Mouse (Mus musculus) spleen, adult 2 months (tissue): ENCODE measurements at regions not wholly inside any gene's neighbourhood (a gene's known extent, or its start where the extent isn't known, plus 50 kb on each side); places are given as distances from the start of the nearest gene placed in this dataset.

Experiments
- DNase-seq, 2 experiments: peaks; one replicate each; pipeline versions ENCODE4 v3.0.0 to v3.0.0-alpha.2; 2012 to 2021; ENCODE audit warnings: low spot score in 2 of 2, low read depth in 1 of 2
- H3K27ac ChIP-seq: fragments of 200-500 bp; 2 replicates; pipeline ENCODE4 v1.5.1; 2012; ENCODE audit warnings: low read length, inconsistent platforms; ENCODE audit not compliant: insufficient read depth
- H3K27me3 ChIP-seq: fragments of 200-500 bp; 2 replicates; pipeline ENCODE4 v1.6.1; 2012; ENCODE audit warnings: mild to moderate bottlenecking, moderate library complexity, low read length, inconsistent platforms; ENCODE audit not compliant: control insufficient read depth, insufficient read depth
- H3K36me3 ChIP-seq: fragments of 200-500 bp; 2 replicates; pipeline ENCODE4 v1.6.1; 2012; ENCODE audit warnings: mild to moderate bottlenecking, low read length, inconsistent platforms; ENCODE audit not compliant: control insufficient read depth, insufficient read depth
- H3K4me1 ChIP-seq: fragments of 200-500 bp; 2 replicates; pipeline ENCODE4 v1.6.1; 2011; ENCODE audit warnings: inconsistent platforms; ENCODE audit not compliant: control insufficient read depth, insufficient read depth, insufficient read length
- H3K4me3 ChIP-seq: fragments of 200-500 bp; 2 replicates; pipeline ENCODE4 v1.5.1; 2011; ENCODE audit warnings: mild to moderate bottlenecking, inconsistent platforms; ENCODE audit not compliant: insufficient read depth, insufficient read length; ENCODE audit errors: extremely low read depth
- CTCF ChIP-seq: fragments of 200-500 bp; IDR thresholded peaks from 2 replicates; pipeline ENCODE4 v1.5.1; 2011; ENCODE audit warnings: mild to moderate bottlenecking, inconsistent platforms; ENCODE audit not compliant: insufficient read depth, insufficient read length, insufficient replicate concordance; ENCODE audit errors: extremely low read depth
- POLR2A ChIP-seq: fragments of 200-500 bp; IDR thresholded peaks from 2 replicates; pipeline ENCODE4 v1.6.1; 2011; ENCODE audit warnings: low read depth, low read length, inconsistent platforms
- WGBS: fragments of 180-500 bp; shearing (Covaris S2); methylation state at CpG from one replicate; pipeline ENCODE4 v1.1.7; 2018; 5-methylcytosine and 5-hydroxymethylcytosine counted together

- TF ChIP-seq POLR2A, result no peak
- no peak for TF ChIP-seq CTCF
- DNase-seq, result no peak
- H3K4me3 ChIP-seq, result no peak overlapping the region
- H3K4me1 ChIP-seq, result peaks cover 6% of the 10 kb centered on the region; the same call in 1 of the 2 replicates
- H3K27ac ChIP-seq, result no peak overlapping the region
- no peaks in the 10 kb centered on the region for H3K27me3 ChIP-seq
- no peaks in the 10 kb centered on the region for H3K36me3 ChIP-seq
These were observed 291.9 kb upstream of the 4930412O13Rik start for GRCm38 (mm10) chr2:9589200-9589599.

- no peak overlapping the region for H3K27ac ChIP-seq
- TF ChIP-seq POLR2A, result no peak
- no peak for TF ChIP-seq CTCF
- no peaks in the 10 kb centered on the region for H3K36me3 ChIP-seq
- DNase-seq, result no peak
- no peaks in the 10 kb centered on the region for H3K27me3 ChIP-seq
- no peak overlapping the region for H3K4me3 ChIP-seq
- peaks cover 6% of the 10 kb centered on the region; the same call in 1 of the 2 replicates for H3K4me1 ChIP-seq
- WGBS, result 75% methylated on average over 1 of the region's 1 CpGs
These were observed 288.5 kb upstream of the 4930412O13Rik start for GRCm38 (mm10) chr2:9592531-9592930.

DNA sequence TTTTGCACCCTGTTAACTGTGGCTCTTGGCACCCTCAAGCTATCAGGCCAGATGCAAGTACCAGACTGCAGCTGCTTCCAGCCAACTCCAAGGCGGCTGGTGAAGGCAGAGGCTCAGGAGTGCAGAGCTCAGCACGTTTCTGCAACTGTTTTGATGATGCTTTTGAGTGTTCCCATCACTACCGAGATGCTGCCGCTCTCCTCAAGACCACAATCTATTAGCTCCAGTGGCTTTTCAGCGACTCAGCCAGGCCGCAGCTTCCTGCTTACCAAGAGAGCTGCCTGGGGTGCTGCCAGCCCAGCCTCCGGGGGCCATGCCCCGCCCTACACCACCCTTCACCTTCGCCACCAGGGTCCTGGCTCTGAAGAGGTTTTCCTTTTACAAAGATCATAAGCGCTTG, 287.1 kb upstream of the 4930412O13Rik start:
- no peak for TF ChIP-seq POLR2A
- no peak for TF ChIP-seq CTCF
- Histone ChIP-seq H3K27me3 (no peaks in the 10 kb centered on the region), H3K4me3 (no peak overlapping the region), H3K27ac (no peak overlapping the region), H3K4me1 (peaks cover 6% of the 10 kb centered on the region; the same call in 1 of the 2 replicates), H3K36me3 (no peaks in the 10 kb centered on the region)
- peak; percentile 45 to 53 for DNase-seq
- WGBS, result 3% methylated on average over 10 of the region's 10 CpGs

DNA sequence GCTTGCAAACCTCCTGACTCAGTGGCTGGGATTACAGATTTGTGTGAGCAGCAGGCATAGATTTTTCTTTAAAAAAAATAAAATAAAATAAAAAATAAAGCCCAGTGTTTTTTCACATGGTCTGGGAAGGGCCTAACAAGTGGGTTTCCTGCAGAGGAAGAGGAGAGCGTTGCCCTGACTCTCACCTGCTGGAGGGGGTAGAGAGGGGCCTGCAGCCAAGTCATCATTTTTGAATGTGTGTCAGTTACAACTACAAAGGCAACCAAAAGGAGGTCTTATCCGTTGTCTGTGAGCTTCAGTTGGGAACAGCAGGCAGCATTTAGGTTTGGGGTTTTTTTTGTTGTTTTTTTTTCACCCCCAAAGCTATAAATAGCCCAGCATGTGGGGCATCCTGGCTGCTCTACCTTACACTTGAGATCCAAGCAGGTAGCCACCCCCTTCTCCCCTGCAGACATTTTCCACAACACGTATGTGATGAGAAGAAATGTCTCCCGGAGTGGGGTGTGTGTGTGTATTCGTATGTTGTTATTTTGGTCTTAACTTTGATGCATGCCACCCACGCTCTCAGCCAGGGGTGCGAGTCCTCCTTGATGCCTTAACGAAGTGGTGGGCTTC, 285.7 kb upstream of the 4930412O13Rik start:
- peaks cover 6% of the 10 kb centered on the region; the same call in 1 of the 2 replicates for H3K4me1 ChIP-seq
- no peak overlapping the region for H3K4me3 ChIP-seq
- no peak for DNase-seq
- 57% methylated on average over 8 of the region's 8 CpGs for WGBS
- H3K36me3 ChIP-seq, result no peaks in the 10 kb centered on the region
- no peak overlapping the region for H3K27ac ChIP-seq
- no peaks in the 10 kb centered on the region for H3K27me3 ChIP-seq
- TF ChIP-seq POLR2A (no peak), CTCF (no peak)

DNA sequence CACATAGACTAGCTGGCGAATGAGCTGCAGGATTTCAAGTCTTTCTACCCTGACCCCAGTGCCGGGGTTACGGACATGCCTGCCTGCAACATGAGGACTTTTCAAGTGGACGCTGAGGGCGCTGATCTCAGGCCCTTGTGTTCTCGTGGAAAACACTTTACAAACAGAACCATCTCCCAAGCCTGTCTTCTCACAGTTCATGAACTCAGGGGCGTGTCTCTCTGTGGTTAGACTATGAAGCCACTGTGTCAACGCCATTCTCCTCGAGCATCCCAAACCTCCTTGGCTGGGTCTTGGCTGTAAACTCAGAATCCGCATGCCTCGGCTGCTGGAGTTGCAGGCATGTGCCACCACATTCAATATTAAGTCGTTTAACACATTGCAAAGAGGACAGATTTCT, 284.9 kb upstream of the 4930412O13Rik start:
- WGBS, result 65% methylated on average over 12 of the region's 12 CpGs
- Histone ChIP-seq H3K4me3 (no peak overlapping the region), H3K27ac (no peak overlapping the region), H3K36me3 (no peaks in the 10 kb centered on the region), H3K27me3 (no peaks in the 10 kb centered on the region), H3K4me1 (peaks cover 6% of the 10 kb centered on the region; the same call in 1 of the 2 replicates)
- TF ChIP-seq CTCF (no peak), POLR2A (no peak)
- DNase-seq, result no peak

DNA sequence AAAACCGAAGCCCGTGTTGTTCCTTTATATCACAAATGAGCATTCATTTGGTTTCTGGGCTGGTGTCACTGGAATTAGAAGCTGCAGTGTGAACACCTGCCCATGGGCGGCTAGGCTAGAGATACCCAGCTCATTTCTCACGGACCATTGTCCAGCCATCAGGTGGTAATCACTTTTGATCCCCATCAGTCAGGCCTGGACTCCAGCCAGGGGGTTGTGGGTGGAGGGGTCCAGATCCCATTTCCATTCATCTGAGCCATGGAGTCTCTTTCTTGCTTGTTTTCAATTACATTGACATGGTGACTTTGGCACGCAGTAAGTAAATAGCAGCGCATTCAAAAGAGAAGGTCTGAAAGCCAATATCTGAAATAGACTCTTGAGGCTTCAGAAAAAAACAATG, 276.1 kb upstream of the 4930412O13Rik start:
- Histone ChIP-seq H3K36me3 (no peaks in the 10 kb centered on the region), H3K27me3 (no peaks in the 10 kb centered on the region), H3K4me1 (no peaks in the 10 kb centered on the region), H3K27ac (no peak overlapping the region), H3K4me3 (no peak overlapping the region)
- WGBS, result 92% methylated on average over 6 of the region's 6 CpGs
- DNase-seq, result no peak
- no peak for TF ChIP-seq CTCF
- no peak for TF ChIP-seq POLR2A

- no peaks in the 10 kb centered on the region for H3K36me3 ChIP-seq
- no peak overlapping the region for H3K27ac ChIP-seq
- H3K4me1 ChIP-seq, result no peaks in the 10 kb centered on the region
- no peak overlapping the region for H3K4me3 ChIP-seq
- no peak for TF ChIP-seq POLR2A
- no peak for TF ChIP-seq CTCF
- no peaks in the 10 kb centered on the region for H3K27me3 ChIP-seq
- no peak for DNase-seq
- 46% methylated on average over 2 of the region's 2 CpGs for WGBS
These were observed 273.5 kb upstream of the 4930412O13Rik start for GRCm38 (mm10) chr2:9607547-9607946.

GRCm38 (mm10) chr2:9614415-9614814, 266.6 kb upstream of the 4930412O13Rik start:
- Histone ChIP-seq H3K4me1 (no peaks in the 10 kb centered on the region), H3K27ac (no peak overlapping the region), H3K36me3 (no peaks in the 10 kb centered on the region), H3K4me3 (no peak overlapping the region), H3K27me3 (no peaks in the 10 kb centered on the region)
- 85% methylated on average over 2 of the region's 2 CpGs for WGBS
- no peak for DNase-seq
- TF ChIP-seq POLR2A (no peak), CTCF (no peak)
